Mouse (Mus musculus) brain, adult 2 months (tissue): ENCODE results near the gene Naa38.

Source experiments
- DNase-seq: peaks from one replicate; pipeline ENCODE4 v3.0.0; 2011; ENCODE audit warnings: low read depth, low spot score

Gene Naa38

GRCm38 (mm10) chr11:69395235-69395633, at the start of gene Naa38, which contains the start of gene Cyb5d1:
Gene Naa38, plus strand, starts transcription at chr11:69395487.
Gene Cyb5d1, minus strand, starts transcription at chr11:69395631.
- peak; percentile 98 for DNase-seq

GRCm38 (mm10) chr11:69346441-69346840, 48.8 kb upstream of the Naa38 start:
- DNase-seq = no peak

GRCm38 (mm10) chr11:69356544-69356943, 38.7 kb upstream of the Naa38 start:
- DNase-seq = no peak

GRCm38 (mm10) chr11:69357690-69358089, 37.6 kb upstream of the Naa38 start:
- no peak for DNase-seq

- no peak for DNase-seq
Measured at GRCm38 (mm10) chr11:69362021-69362420, 33.3 kb upstream of the Naa38 start.

GRCm38 (mm10) chr11:69362479-69362878, 32.8 kb upstream of the Naa38 start:
- no peak for DNase-seq

GRCm38 (mm10) chr11:69364376-69364775, 30.9 kb upstream of the Naa38 start:
- no peak for DNase-seq

- DNase-seq = peak; percentile 96
Measured at GRCm38 (mm10) chr11:69364910-69365309, 30.4 kb upstream of the Naa38 start.

GRCm38 (mm10) chr11:69365722-69366121, 29.6 kb upstream of the Naa38 start:
- no peak for DNase-seq

GRCm38 (mm10) chr11:69366157-69366854, 29.0 kb upstream of the Naa38 start:
- DNase-seq = peak; percentile 97

GRCm38 (mm10) chr11:69366855-69367615, 28.3 kb upstream of the Naa38 start:
- peak; percentile 75 for DNase-seq

- peak; percentile 24 for DNase-seq
Measured at GRCm38 (mm10) chr11:69367616-69368355, 27.5 kb upstream of the Naa38 start.

- DNase-seq = peak; percentile 36
Measured at GRCm38 (mm10) chr11:69368356-69369214, 26.7 kb upstream of the Naa38 start.

- peak; percentile 27 for DNase-seq
Measured at GRCm38 (mm10) chr11:69369215-69369989, 25.9 kb upstream of the Naa38 start, which contains the start of gene Chd3. Gene Chd3, minus strand, starts transcription at chr11:69369406.

- DNase-seq = no peak
Measured at GRCm38 (mm10) chr11:69369990-69370816, 25.1 kb upstream of the Naa38 start.

- DNase-seq = no peak
Measured at GRCm38 (mm10) chr11:69370817-69371215, 24.5 kb upstream of the Naa38 start.

- no peak for DNase-seq
Measured at GRCm38 (mm10) chr11:69371601-69372000, 23.7 kb upstream of the Naa38 start.

- DNase-seq = peak; percentile 97
Measured at GRCm38 (mm10) chr11:69372056-69372779, 23.1 kb upstream of the Naa38 start.

- peak; percentile 12 for DNase-seq
Measured at GRCm38 (mm10) chr11:69372780-69373170, 22.5 kb upstream of the Naa38 start.
